Mouse (Mus musculus) small intestine, adult 2 months (tissue): Measurements from ENCODE around the gene Atp6v1b1. TPM values are rescaled to one million over a fixed set of nuclear protein-coding genes. Genes with fewer than 3 reads are reported as not detected.

Source experiments
- H3K27ac ChIP-seq: fragments of 200-500 bp; 2 replicates; pipeline ENCODE4 v1.5.1; 2012; ENCODE audit warnings: low read depth, low read length, control low read depth, inconsistent platforms; ENCODE audit not compliant: insufficient read depth
- H3K27me3 ChIP-seq: fragments of 200-500 bp; 2 replicates; pipeline ENCODE4 v1.6.1; 2012; ENCODE audit warnings: mild to moderate bottlenecking, moderate library complexity, low read length, inconsistent platforms; ENCODE audit not compliant: control insufficient read depth, insufficient read depth
- H3K36me3 ChIP-seq: fragments of 200-500 bp; 2 replicates; pipeline ENCODE4 v1.6.1; 2012; ENCODE audit warnings: mild to moderate bottlenecking, low read length, control low read depth, inconsistent platforms; ENCODE audit not compliant: control insufficient read depth, insufficient read depth
- H3K4me1 ChIP-seq: fragments of 200-500 bp; 2 replicates; pipeline ENCODE4 v1.6.1; 2012; ENCODE audit warnings: low read length, inconsistent platforms, mixed read lengths; ENCODE audit not compliant: control insufficient read depth, insufficient read depth, insufficient read length
- H3K4me3 ChIP-seq: fragments of 200-500 bp; 2 replicates; pipeline ENCODE4 v1.5.1; 2012; ENCODE audit warnings: low read depth, mild to moderate bottlenecking, control low read depth, inconsistent platforms, low read length, moderate library complexity
- CTCF ChIP-seq: fragments of 200-500 bp; IDR thresholded peaks from 2 replicates; pipeline ENCODE4 v1.5.1; 2012; ENCODE audit warnings: low read depth, mild to moderate bottlenecking, control low read depth, inconsistent platforms, low read length, moderate library complexity, mixed read lengths; ENCODE audit not compliant: insufficient replicate concordance, insufficient read length; ENCODE audit errors: extremely low read depth
- POLR2A ChIP-seq: fragments of 200-500 bp; IDR thresholded peaks from 2 replicates; pipeline ENCODE4 v1.6.1; 2012; ENCODE audit warnings: low read depth, mild to moderate bottlenecking, control low read depth, inconsistent platforms, low read length, moderate library complexity
- WGBS: fragments of 180-500 bp; shearing (Covaris S2); methylation state at CpG from one replicate; pipeline ENCODE4 v1.1.7; 2018; 5-methylcytosine and 5-hydroxymethylcytosine counted together
- polyA plus RNA-seq: library from polyadenylated mRNA; depleted of rRNA; stranded (reverse); fragments of >200 nt; gene quantifications from 2 replicates; pipeline ENCODE4 v1.2.3, GENCODE M21; 2012

The Atp6v1b1 gene
- polyA plus RNA-seq, 1 experiment, result not detected

GRCm38 (mm10) chr6:83737311-83737710, 5.5 kb upstream of the Atp6v1b1 start:
- WGBS, result 36% methylated on average over 13 of the region's 13 CpGs
- TF ChIP-seq POLR2A, result no peak
- Histone ChIP-seq H3K27ac (no peak overlapping the region), H3K4me3 (no peak overlapping the region), H3K36me3 (no peaks in the 10 kb centered on the region), H3K27me3 (no peaks in the 10 kb centered on the region), H3K4me1 (no peaks in the 10 kb centered on the region)

GRCm38 (mm10) chr6:83738596-83738995, 4.2 kb upstream of the Atp6v1b1 start:
- WGBS, result 34% methylated on average over 6 of the region's 6 CpGs
- Histone ChIP-seq H3K27me3 (no peaks in the 10 kb centered on the region), H3K36me3 (no peaks in the 10 kb centered on the region), H3K4me1 (peaks cover 4% of the 10 kb centered on the region; the same call in 1 of the 2 replicates), H3K27ac (no peak overlapping the region), H3K4me3 (no peak overlapping the region)
- TF ChIP-seq CTCF (no peak), POLR2A (no peak)

GRCm38 (mm10) chr6:83743212-83743611, 422 bp downstream of the Atp6v1b1 start:
- Histone ChIP-seq H3K4me1 (peaks cover 4% of the 10 kb centered on the region; the same call in 1 of the 2 replicates), H3K27me3 (no peaks in the 10 kb centered on the region), H3K36me3 (no peaks in the 10 kb centered on the region), H3K4me3 (no peak overlapping the region), H3K27ac (no peak overlapping the region)
- no peak for TF ChIP-seq POLR2A
- TF ChIP-seq CTCF, result no peak
- 32% methylated on average over 5 of the region's 5 CpGs for WGBS

- no peak for TF ChIP-seq CTCF
- peaks cover 4% of the 10 kb centered on the region; the same call in 1 of the 2 replicates for H3K4me1 ChIP-seq
- H3K4me3 ChIP-seq, result no peak overlapping the region
- H3K27ac ChIP-seq, result no peak overlapping the region
- 32% methylated on average over 5 of the region's 5 CpGs for WGBS
- no peaks in the 10 kb centered on the region for H3K27me3 ChIP-seq
- no peaks in the 10 kb centered on the region for H3K36me3 ChIP-seq
Observed at GRCm38 (mm10) chr6:83744126-83744525, 1.3 kb downstream of the Atp6v1b1 start.

- H3K36me3 ChIP-seq, result no peaks in the 10 kb centered on the region
- no peak overlapping the region for H3K4me3 ChIP-seq
- TF ChIP-seq POLR2A (no peak), CTCF (no peak)
- H3K27me3 ChIP-seq, result no peaks in the 10 kb centered on the region
- WGBS, result 21% methylated on average over 5 of the region's 5 CpGs
- no peak overlapping the region for H3K27ac ChIP-seq
- H3K4me1 ChIP-seq, result peaks cover 4% of the 10 kb centered on the region; the same call in 1 of the 2 replicates
Observed at GRCm38 (mm10) chr6:83744557-83744956, 1.8 kb downstream of the Atp6v1b1 start.

GRCm38 (mm10) chr6:83745466-83745865, 2.7 kb downstream of the Atp6v1b1 start:
- 71% methylated on average over 2 of the region's 2 CpGs for WGBS
- Histone ChIP-seq H3K27me3 (no peaks in the 10 kb centered on the region), H3K27ac (no peak overlapping the region), H3K36me3 (no peaks in the 10 kb centered on the region), H3K4me3 (no peak overlapping the region), H3K4me1 (peaks cover 4% of the 10 kb centered on the region; the same call in 1 of the 2 replicates)
- TF ChIP-seq CTCF (no peak), POLR2A (no peak)

GRCm38 (mm10) chr6:83749286-83749685, 6.5 kb downstream of the Atp6v1b1 start:
- Histone ChIP-seq H3K36me3 (no peaks in the 10 kb centered on the region), H3K27ac (no peak overlapping the region), H3K27me3 (no peaks in the 10 kb centered on the region), H3K4me3 (no peak overlapping the region), H3K4me1 (no peaks in the 10 kb centered on the region; the same call in 1 of the 2 replicates)
- TF ChIP-seq CTCF (no peak), POLR2A (no peak)
- WGBS, result 66% methylated on average over 3 of the region's 3 CpGs

GRCm38 (mm10) chr6:83750171-83750684, 7.4 kb downstream of the Atp6v1b1 start:
- Histone ChIP-seq H3K4me3 (no peak overlapping the region), H3K27ac (no peak overlapping the region), H3K36me3 (no peaks in the 10 kb centered on the region), H3K27me3 (no peaks in the 10 kb centered on the region), H3K4me1 (no peaks in the 10 kb centered on the region)
- TF ChIP-seq POLR2A (no peak), CTCF (peak; percentile 78; the same call in 1 of the 2 replicates)
- 7% methylated on average over 11 of the region's 11 CpGs for WGBS
